Mouse (Mus musculus): ENCODE measurements at regions not wholly inside any gene's neighbourhood (a gene's known extent, or its start where the extent isn't known, plus 50 kb on each side); places are given as distances from the start of the nearest gene placed in this dataset.
A peak's percentile ranks its signal among the peaks of the same experiment; 100 is the strongest.
"Not testable (repeated sequence)": the region's sequence is repeated elsewhere in the genome, so short reads cannot be mapped to it uniquely, and the experiment has no call there.

- peak; percentile 62 for DNase-seq (ENCODE audit: low read depth)
These were observed 97.2 kb upstream of the Ifngr1 start for GRCm38 (mm10) chr10:19494461-19495105.

GRCm38 (mm10) chr10:19498112-19498511 is 93.6 kb upstream of the Ifngr1 start:
- DNase-seq (ENCODE audit: low read depth), result peak; percentile 71

GRCm38 (mm10) chr10:19502874-19503273 is 88.9 kb upstream of the Ifngr1 start:
- no peak for DNase-seq (ENCODE audit: low read depth)

GRCm38 (mm10) chr10:19503846-19504765 is 87.6 kb upstream of the Ifngr1 start:
- peak; percentile 57 for DNase-seq (ENCODE audit: low read depth)

GRCm38 (mm10) chr10:19505174-19505573 is 86.6 kb upstream of the Ifngr1 start:
- peak; percentile 38 for DNase-seq (ENCODE audit: low read depth)

GRCm38 (mm10) chr10:19505979-19506378 is 85.8 kb upstream of the Ifngr1 start:
- DNase-seq (ENCODE audit: low read depth), result peak; percentile 82

GRCm38 (mm10) chr10:19506434-19506833 is 85.3 kb upstream of the Ifngr1 start:
- no peak for DNase-seq (ENCODE audit: low read depth)

GRCm38 (mm10) chr10:19508221-19508745 is 83.5 kb upstream of the Ifngr1 start:
- DNase-seq (ENCODE audit: low read depth), result no peak

- DNase-seq (ENCODE audit: low read depth), result no peak
These were observed 81.7 kb upstream of the Ifngr1 start for GRCm38 (mm10) chr10:19510047-19510446.

GRCm38 (mm10) chr10:19514366-19514765 is 77.4 kb upstream of the Ifngr1 start:
- DNase-seq (ENCODE audit: low read depth), result not testable (repeated sequence)

- no peak for DNase-seq (ENCODE audit: low read depth)
These were observed 76.9 kb upstream of the Ifngr1 start for GRCm38 (mm10) chr10:19514837-19515236.

GRCm38 (mm10) chr10:19516011-19516410 is 75.7 kb upstream of the Ifngr1 start:
- no peak for DNase-seq (ENCODE audit: low read depth)

- no peak for DNase-seq (ENCODE audit: low read depth)
These were observed 74.7 kb upstream of the Ifngr1 start for GRCm38 (mm10) chr10:19517093-19517492.

- peak; percentile 84 for DNase-seq (ENCODE audit: low read depth)
These were observed 73.0 kb upstream of the Ifngr1 start for GRCm38 (mm10) chr10:19518763-19519162.

- peak; percentile 45 for DNase-seq (ENCODE audit: low read depth)
These were observed 69.6 kb upstream of the Ifngr1 start for GRCm38 (mm10) chr10:19522198-19522597.

- no peak for DNase-seq (ENCODE audit: low read depth)
These were observed 65.8 kb upstream of the Ifngr1 start for GRCm38 (mm10) chr10:19525939-19526338.

GRCm38 (mm10) chr10:19526353-19526752 is 65.4 kb upstream of the Ifngr1 start:
- no peak for DNase-seq (ENCODE audit: low read depth)

GRCm38 (mm10) chr10:19529655-19530054 is 62.1 kb upstream of the Ifngr1 start:
- DNase-seq (ENCODE audit: low read depth), result no peak

GRCm38 (mm10) chr10:19530056-19530455 is 61.7 kb upstream of the Ifngr1 start:
- DNase-seq (ENCODE audit: low read depth), result peak; percentile 44

GRCm38 (mm10) chr10:19531452-19531851 is 60.3 kb upstream of the Ifngr1 start:
- no peak for DNase-seq (ENCODE audit: low read depth)

- DNase-seq (ENCODE audit: low read depth), result no peak
These were observed 59.0 kb upstream of the Ifngr1 start for GRCm38 (mm10) chr10:19532790-19533189.

- DNase-seq (ENCODE audit: low read depth), result no peak
These were observed 57.9 kb upstream of the Ifngr1 start for GRCm38 (mm10) chr10:19533846-19534245.
